Mouse (Mus musculus) limb, embryonic 13.5 days (tissue): ENCODE data around the gene Acvr1c. TPM values are rescaled to one million over a fixed set of nuclear protein-coding genes. Genes with fewer than 3 reads are reported as not detected.

Experiments used
- ATAC-seq: fragments of 200-750 bp; cut with Nextera tagmentation; 2 replicates; pipeline ENCODE4 v1.8.0; 2017; ENCODE audit warnings: low read depth, moderate number of reproducible peaks, moderate TSS enrichment; ENCODE audit not compliant: low FRiP score
- H3K27ac ChIP-seq: fragments of 300-500 bp; sonication (generic); 2 replicates; pipeline ENCODE4 v1.5.1; 2015; ENCODE audit warnings: inconsistent platforms, mild to moderate bottlenecking, moderate library complexity
- H3K27me3 ChIP-seq: fragments of 300-500 bp; sonication (generic); 2 replicates; pipeline ENCODE4 v1.6.1; 2015; ENCODE audit warnings: mild to moderate bottlenecking, inconsistent platforms
- H3K36me3 ChIP-seq: fragments of 300-500 bp; sonication (generic); 2 replicates; pipeline ENCODE4 v1.6.1; 2015; ENCODE audit warnings: inconsistent platforms, mild to moderate bottlenecking, moderate library complexity
- H3K4me1 ChIP-seq: fragments of 300-500 bp; sonication (generic); 2 replicates; pipeline ENCODE4 v1.6.1; 2015; ENCODE audit warnings: inconsistent platforms
- H3K4me2 ChIP-seq: fragments of 300-500 bp; sonication (generic); replicated peaks from 2 replicates; pipeline ENCODE4 v1.6.1; 2015; ENCODE audit warnings: inconsistent platforms, mild to moderate bottlenecking, moderate library complexity
- H3K4me3 ChIP-seq: fragments of 300-500 bp; sonication (generic); 2 replicates; pipeline ENCODE4 v1.5.1; 2015; ENCODE audit warnings: moderate library complexity, mild to moderate bottlenecking, inconsistent platforms
- H3K9ac ChIP-seq: fragments of 300-500 bp; sonication (generic); 2 replicates; pipeline ENCODE4 v1.6.1; 2015; ENCODE audit warnings: mild to moderate bottlenecking, inconsistent platforms
- H3K9me3 ChIP-seq: fragments of 300-500 bp; sonication (generic); 2 replicates; pipeline ENCODE4 v1.6.1; 2016; ENCODE audit warnings: inconsistent platforms
- WGBS: fragments of 180-500 bp; shearing (Covaris S2); methylation state at CpG from one replicate; pipeline ENCODE4 v1.1.7; 2015; 5-methylcytosine and 5-hydroxymethylcytosine counted together
- polyA plus RNA-seq: library from polyadenylated mRNA; unstranded; fragments of >200 nt; fragmentation: Nextera tagmentation; extraction: Ambion mirVana; gene quantifications from 2 replicates; pipeline ENCODE4 v1.2.1, GENCODE M21; 2015

Acvr1c gene
- polyA plus RNA-seq, 1 experiment from 2014 or later, result 0.10 TPM

- Histone ChIP-seq H3K27me3 (no peaks in the 10 kb centered on the region), H3K9me3 (no peaks in the 10 kb centered on the region), H3K27ac (no peak overlapping the region), H3K9ac (no peak overlapping the region), H3K36me3 (no peaks in the 10 kb centered on the region), H3K4me3 (no peak overlapping the region), H3K4me2 (no peak overlapping the region), H3K4me1 (no peaks in the 10 kb centered on the region)
- no peak for ATAC-seq
- 88% methylated on average over 5 of the region's 5 CpGs for WGBS
Measured at GRCm38 (mm10) chr2:58279163-58279562, 78.5 kb downstream of the Acvr1c start.

- H3K9me3 ChIP-seq, result no peaks in the 10 kb centered on the region
- H3K4me2 ChIP-seq, result no peak overlapping the region
- ATAC-seq, result no peak
- H3K27me3 ChIP-seq, result no peaks in the 10 kb centered on the region
- H3K4me1 ChIP-seq, result no peaks in the 10 kb centered on the region
- WGBS, result 90% methylated on average over 7 of the region's 7 CpGs
- H3K27ac ChIP-seq, result no peak overlapping the region
- no peak overlapping the region for H3K4me3 ChIP-seq
- no peak overlapping the region for H3K9ac ChIP-seq
- H3K36me3 ChIP-seq, result no peaks in the 10 kb centered on the region
Measured at GRCm38 (mm10) chr2:58276454-58276853, 81.2 kb downstream of the Acvr1c start.

DNA sequence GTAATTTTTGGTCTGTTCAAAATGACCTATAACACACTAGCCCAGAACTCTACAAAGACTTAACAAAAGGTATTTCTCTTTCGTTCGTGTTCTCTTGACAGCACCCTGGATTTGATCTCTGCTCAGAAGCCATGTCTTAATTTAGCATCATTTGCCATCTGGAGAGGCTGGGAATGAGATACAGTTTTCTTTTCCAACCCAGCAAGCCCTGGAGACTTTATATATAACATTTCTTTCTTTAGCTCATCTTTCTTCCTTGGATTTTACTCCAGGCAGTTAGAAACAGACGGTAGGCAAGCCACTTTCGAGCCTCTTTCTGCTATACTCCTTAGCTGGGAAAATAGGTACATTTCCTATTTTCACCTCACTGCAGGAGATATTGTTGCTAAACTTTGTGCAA lies 117.1 kb downstream of the Acvr1c start:
- no peaks in the 10 kb centered on the region for H3K4me1 ChIP-seq
- no peak overlapping the region for H3K27ac ChIP-seq
- H3K4me3 ChIP-seq, result no peak overlapping the region
- no peaks in the 10 kb centered on the region for H3K36me3 ChIP-seq
- H3K27me3 ChIP-seq, result no peaks in the 10 kb centered on the region
- H3K9ac ChIP-seq, result no peak overlapping the region
- H3K9me3 ChIP-seq, result no peaks in the 10 kb centered on the region
- 85% methylated on average over 4 of the region's 4 CpGs for WGBS
- no peak for ATAC-seq
- H3K4me2 ChIP-seq, result no peak overlapping the region

DNA sequence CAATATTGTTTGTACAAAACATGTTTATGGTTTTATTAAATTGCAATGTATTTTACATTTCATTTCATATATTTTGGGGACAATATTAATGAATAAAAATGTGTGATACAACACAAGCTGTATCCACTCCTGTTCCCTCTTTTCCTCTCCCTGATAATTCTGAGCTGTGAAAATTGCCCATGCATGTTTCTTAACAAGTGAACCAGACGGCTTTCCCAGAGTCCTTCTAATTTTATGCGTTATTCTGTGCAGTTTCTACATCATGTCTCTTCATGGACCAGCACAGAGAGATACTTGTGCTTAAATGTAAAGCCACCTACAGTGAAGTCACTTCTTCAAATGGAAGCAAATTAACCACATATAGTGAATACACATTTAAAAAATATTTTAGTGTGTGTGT lies 120.2 kb downstream of the Acvr1c start:
- no peak for ATAC-seq
- no peaks in the 10 kb centered on the region for H3K4me1 ChIP-seq
- no peaks in the 10 kb centered on the region for H3K9me3 ChIP-seq
- H3K4me3 ChIP-seq, result no peak overlapping the region
- no peaks in the 10 kb centered on the region for H3K36me3 ChIP-seq
- no peaks in the 10 kb centered on the region for H3K27me3 ChIP-seq
- no peak overlapping the region for H3K27ac ChIP-seq
- no peak overlapping the region for H3K9ac ChIP-seq
- H3K4me2 ChIP-seq, result no peak overlapping the region
- WGBS, result 74% methylated on average over 2 of the region's 2 CpGs

Other genes starting within 250 kb of the Acvr1c start
- gene Cytip, start 162.4 kb downstream of the Acvr1c start, polyA plus RNA-seq, result 1.4 and 1.6 TPM in 2 replicates
- not detected in 2 replicates for gene Gm17409, start 112.2 kb upstream of the Acvr1c start, polyA plus RNA-seq
- gene Acvr1, start 209.3 kb upstream of the Acvr1c start, polyA plus RNA-seq, result 7.9 and 8.6 TPM in 2 replicates
- 9.5 and 10.4 TPM in 2 replicates for gene Upp2, start 209.4 kb upstream of the Acvr1c start, polyA plus RNA-seq